Mouse (Mus musculus) cerebellum, postnatal 10 days (tissue): ENCODE data around the gene Odf4.
"Not testable (repeated sequence)": the region's sequence is repeated elsewhere in the genome, so short reads cannot be mapped to it uniquely, and the experiment has no call there.

Experiments used
- DNase-seq, 2 experiments: peaks; one replicate each; pipeline ENCODE4 v3.0.0; 2021; ENCODE audit warnings: mixed read lengths in 2 of 2

Gene Odf4

DNA sequence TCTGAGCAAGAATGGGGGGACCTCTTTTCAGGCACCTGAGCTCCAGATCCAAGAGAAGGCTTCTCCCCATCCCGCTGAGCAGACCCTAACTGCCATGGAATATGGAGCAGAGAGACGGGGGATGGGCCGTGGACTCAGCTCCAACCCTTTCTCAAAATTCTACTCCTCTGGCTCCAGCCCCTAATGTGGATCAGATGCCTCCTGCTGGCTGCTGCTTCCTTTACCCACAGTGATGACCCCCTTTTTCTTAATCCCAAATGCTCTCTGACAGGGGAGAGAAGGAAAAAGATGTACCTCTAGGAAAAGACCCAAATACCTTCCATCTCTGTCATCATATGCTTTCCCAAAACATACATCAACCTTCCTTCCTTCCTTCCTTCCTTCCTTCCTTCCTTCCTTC is at the start of gene Odf4:
TSS of gene Odf4 (minus strand) at position 101 of the 400 bp plus-strand sequence.
- DNase-seq = no peak

DNA sequence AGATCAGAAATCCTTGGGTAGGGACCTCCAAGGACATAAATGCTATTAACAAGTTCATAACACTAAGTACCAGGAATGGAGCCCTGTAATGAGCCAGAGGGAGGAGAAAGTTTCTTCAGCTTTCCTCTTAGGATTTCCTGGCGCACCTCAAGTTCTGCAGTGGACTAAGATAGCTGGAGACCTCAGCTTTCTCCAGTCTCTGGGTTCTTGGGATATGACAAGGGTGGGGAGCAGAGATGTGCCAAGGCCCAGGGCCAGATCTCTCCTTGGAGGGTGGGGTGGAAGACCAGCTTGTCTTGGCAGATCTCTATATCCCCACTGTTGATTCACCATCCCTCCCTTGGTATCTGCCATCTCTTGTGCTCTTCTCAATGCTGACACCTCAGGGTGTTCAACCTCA is 48.7 kb upstream of the Odf4 start:
- DNase-seq = no peak

DNA sequence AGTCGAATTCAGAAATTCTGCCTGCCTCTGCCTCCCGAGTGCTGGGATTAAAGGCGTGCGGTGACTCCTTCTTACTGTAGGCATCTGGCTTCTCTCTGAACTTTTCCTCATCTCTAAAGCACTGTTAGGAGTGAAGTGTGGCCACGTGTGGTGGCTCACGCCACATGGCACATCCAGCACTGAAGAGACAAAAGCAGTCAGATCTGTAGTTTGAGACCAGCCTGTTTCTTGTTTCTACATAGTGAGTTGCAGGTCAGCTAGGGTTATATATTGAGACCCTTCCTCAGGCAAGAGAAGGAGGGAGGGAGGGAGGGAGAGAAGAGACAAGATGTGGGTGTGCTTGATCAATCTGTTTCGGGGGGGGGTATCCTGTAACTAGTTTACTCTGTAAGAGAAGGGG is 48.2 kb upstream of the Odf4 start, which contains the start of gene Rangrf:
TSS of gene Rangrf (minus strand) at position 101 of the 400 bp plus-strand sequence.
- DNase-seq = no peak

DNA sequence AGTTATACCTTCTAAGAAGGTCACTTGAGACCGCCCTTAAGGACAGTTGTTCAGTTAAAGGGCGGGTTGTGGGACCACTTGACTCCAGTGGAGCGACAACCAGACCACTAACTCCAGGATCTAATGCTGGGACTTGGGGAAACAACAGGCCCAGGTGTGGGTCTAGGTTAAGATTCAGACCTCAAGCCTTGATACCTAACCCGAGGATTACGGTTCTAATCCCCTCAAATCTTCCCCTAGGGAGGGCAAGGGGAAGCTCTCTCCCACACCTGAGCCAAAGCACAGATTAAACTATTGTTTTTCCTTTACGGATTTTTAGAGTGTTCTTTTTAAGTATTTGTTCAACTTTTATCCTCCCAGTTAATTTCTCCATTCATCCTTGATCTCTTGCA is 47.2 kb upstream of the Odf4 start:
- no peak for DNase-seq

DNA sequence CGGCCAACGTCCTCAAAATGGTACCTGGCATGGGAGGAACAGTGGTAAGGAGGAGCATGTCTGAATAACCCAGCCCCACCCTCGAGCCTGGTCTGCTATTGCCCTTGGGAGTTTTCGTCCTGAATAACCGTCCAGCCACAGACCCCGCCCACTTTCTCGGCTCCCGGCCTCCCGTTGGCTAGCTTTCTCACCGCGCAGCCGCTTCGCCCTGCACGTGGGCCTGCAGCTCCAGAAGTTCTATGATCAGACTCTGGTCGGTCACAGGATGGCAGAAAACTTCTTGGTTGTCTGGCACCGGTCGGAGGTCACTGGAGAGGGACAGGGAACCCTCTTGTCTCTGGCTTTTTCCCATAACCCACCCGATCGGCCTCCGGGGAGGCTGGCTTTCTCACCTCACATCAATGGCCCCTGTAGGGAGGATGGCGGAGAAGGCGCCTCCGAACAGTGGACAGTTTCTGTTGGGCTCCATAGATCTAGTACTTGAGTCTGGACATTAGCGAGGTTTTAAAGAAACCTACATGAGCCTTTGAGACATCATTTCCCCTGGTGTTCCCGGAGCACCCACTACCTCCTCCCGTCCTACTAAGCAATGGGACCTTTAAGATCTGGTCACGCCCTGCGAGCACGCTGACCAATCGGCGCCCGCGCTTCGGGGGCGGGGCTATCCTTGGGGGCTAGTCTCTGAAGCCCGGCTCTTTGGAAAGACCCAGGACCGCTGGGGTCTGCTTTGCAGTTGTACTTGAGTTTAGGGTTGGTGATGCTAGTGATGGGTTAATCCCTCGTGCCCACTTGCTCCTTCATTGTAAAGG is 46.6 kb upstream of the Odf4 start:
- DNase-seq = peak; percentile 93 to 94

DNA sequence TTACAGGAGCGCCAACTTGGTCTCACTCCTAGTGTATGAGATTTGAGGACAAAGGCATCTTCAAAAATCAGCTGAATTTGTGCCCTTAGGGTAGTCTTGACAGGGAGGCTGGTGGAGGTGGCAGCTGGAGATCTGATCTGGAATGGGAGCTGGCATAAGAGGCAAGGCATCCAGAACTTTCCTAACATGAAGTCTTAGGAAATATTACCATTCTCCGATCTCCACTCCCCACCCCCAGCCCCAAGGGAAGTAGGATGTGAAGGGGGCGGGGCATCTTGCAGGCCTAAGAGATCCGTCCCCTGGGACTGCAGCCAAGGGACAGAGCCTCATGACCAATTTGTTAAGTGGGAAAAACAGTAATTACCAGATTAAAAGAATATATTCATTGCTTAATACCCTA is 43.4 kb upstream of the Odf4 start:
- DNase-seq = peak in 1 of 2 experiments; percentile 35

DNA sequence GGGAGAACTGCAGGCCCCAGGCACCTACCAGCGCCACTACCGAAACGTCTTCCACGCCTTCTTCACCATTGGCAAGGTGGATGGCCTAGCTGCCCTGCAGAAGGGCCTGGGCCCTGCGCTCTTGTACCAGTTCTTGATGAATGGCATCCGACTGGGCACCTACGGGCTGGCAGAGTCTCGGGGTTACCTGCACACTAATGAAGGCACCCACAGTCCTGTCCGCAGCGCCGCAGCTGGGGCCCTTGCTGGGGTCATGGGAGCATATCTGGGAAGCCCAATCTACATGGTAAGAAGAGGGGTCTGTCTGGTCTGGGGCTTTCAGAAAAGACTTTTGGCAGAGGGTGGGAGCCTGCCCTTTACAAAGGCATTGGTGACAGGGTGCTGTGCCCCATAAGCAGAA is 41.9 kb upstream of the Odf4 start:
- no peak for DNase-seq

DNA sequence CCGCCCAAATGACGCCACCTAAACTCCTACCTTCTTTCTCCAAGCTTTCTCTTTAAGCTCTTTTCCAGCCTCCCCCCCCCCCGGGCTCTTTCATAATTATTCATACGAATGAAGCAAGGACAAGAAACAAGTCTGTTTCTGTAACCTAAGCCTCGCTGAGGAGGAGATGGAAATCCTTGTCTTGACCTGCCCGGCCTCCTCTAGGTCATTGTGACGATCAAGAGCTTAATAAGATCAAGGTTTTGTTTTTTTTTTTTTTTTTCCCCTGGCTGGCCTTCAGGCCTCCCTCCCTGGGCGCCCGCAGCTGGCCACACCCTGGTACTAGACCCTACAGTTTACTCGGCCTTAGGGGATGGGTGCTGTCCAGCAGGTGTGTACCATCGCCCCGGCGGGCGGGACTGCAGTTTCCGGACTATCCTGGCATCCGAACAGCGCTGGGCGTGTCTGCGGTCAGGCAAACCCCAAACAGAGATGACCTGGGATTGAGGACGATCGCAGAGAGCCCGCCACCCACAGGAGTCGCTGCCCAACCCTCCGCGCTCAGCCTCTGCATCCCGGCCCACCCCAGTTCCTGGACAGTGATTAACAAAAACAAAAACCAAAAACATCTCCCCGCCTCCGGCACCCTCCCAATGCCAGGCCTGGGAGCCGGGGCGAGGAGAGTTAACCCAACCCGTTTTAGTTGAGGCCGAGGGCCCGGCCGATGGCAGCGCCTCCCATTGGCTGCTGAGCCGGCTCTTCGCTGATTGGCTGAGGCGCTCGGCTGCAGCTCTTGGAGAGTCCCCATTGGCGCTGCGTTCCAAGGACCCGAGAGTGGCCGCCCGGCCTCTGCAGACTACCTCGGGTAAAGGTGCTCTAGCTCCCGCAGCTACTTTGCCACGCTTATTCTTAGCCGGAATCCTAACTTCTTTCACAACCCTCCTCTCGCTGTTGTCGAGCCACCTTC is 40.7 kb upstream of the Odf4 start, which contains the start of gene Slc25a35:
TSS of gene Slc25a35 (plus strand) at position 795 of the 946 bp plus-strand sequence.
- peak; percentile 93 to 96 for DNase-seq

DNA sequence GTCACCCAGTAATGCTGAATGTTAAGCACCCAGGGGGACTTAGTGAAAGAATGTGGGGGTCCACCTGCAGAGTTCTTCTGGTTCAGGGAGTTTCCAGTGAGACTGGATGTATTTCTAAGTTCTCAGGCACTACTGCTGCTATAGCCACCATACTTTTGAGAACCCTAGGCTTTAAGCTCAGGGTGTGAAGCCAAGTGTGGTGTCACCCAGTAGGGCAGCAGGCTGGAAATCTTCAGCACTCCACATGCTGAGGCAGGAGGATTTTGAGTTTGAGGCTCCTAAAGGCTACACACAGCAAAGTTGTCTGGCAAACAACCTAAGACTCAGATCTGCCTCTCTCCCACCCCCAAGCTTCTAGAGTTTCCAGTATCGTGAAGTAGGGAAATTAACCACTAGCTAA is 39.7 kb upstream of the Odf4 start:
- DNase-seq = no peak

DNA sequence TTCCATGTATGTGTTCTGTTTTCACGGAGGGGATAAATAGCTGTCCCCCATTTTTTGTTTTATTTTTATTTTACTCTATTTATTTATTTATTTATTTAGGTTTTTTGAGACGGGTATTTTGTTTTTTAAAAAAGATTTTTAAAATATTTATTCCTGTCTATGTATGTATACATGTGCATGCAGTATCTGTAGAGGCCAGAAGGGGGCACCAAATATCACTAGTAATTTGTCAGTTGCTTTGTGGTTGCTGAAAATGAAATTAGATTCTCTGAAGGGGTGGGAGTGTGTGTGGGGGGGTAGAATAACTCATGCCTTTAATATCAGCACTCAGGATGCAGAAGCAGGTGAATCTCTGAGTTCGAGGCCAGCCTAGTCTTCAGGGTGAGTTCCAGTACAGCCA is 39.0 kb upstream of the Odf4 start:
- peak; percentile 85 to 91 for DNase-seq

DNA sequence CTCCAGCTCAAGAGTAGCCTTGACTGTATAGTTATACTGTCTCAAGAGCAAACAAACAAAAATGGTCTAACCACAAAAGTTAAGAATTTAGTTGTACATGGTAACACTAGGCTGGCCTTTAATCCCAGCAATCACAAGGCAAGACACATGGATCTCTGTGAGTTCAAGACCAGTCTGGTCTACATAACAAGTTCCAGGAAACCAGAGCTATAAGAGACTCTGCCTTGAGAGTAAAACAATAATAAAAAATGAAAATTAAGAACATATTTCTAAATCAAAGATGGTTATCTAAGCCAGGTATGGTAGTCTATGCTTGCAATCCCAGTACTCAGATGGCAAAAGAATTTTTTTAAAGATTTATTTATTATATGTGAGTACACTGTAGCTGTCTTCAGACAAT is 38.2 kb upstream of the Odf4 start:
- no peak for DNase-seq

DNA sequence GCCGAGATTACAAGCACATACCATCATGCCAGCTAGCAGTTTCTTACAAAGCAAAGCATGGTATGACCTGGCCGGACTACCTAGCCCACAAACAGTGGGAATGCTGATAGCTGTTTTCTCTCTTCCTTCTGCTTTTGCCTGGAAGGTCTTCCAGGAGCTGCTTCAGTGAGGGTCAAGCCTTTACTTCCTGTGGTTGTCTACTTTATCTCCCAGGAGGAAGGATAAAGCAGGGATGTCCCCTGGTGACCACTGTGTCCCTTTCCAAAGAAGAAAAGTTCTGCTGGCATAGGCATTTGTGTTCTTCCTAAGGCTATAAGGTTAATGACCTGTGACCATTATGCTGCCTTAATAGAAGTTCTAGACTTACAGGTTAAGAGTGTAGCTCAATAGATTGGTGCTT is 36.5 kb upstream of the Odf4 start:
- no peak for DNase-seq

DNA sequence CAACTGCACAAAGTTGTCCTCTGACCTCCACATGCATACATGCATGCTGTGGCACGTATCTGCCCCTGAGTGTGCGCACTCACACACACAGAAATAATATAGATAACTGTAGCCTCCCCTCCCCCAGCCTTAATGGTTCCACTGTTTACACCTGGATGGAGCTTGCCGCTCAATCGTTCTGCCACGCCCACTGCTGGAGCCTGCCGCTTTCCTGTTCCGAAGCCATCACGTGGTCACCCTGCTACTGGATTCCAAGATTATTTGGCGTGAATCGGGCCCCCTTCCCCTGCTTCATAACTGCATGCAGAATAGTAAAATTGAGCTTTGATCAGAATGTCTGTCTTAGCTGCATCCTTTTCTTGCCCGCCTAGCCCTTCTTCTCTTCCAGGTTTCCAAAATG is 35.3 kb upstream of the Odf4 start:
- not testable (repeated sequence) for DNase-seq

DNA sequence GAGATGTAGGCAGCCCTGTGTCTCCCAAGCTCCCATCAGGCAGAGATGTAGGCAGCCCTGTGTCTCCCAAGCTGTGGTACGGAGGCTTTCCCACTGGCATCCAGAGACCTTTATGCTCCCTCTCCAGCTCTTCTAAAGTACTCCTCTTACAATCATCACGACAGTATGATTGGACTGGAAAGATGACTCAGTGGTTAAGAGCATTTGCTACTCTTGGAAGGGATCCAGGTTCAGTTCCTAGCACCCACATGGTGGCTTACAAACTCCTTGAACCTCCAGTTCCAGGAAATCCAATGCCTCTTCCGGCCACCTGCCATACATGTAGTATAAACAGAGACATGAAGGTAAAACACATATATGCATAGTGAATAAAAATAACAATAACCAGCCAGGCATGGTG is 34.7 kb upstream of the Odf4 start:
- DNase-seq = no peak

DNA sequence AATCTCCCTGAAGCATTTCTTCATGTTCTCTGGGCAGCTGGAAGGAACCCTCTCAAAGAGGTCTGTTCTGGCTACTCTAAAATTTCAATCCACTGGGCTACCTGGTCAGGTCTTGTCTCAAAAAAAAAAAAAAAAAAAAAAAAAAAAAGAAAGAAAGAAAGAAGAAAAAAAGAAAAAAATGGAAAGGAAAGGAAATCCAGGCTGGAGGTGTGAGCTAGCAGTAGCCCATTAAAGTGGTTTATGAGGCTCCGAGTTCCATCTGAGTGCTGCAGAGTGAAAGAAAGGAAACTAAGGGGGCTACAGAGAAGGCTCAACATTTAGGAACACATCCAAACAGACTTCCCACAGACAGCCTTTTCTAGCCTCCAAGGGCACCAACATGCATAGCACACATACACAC is 31.1 kb upstream of the Odf4 start:
- DNase-seq = no peak

DNA sequence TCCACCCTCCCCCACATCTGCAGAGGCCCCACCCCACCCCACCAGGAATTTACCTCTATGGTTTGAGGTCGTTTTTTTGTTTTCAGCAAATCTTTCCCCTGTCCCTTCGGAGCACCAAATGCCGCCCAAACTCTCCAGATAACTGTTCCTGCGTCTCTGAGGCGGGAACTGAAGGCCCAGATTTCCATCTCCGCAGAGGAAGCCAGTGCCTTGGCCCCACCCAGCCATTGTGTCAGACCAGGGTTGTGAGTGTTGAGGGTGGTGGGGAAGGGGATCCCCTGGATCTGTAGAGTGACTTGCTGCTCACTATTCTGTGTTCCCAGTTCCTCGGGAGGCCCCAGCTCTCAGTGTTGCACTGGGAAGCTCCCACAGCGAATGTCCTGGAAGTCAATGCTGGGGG is 30.4 kb upstream of the Odf4 start, which contains the start of gene Arhgef15:
TSS of gene Arhgef15 (minus strand) at position 173 of the 400 bp plus-strand sequence.
- DNase-seq = no peak

DNA sequence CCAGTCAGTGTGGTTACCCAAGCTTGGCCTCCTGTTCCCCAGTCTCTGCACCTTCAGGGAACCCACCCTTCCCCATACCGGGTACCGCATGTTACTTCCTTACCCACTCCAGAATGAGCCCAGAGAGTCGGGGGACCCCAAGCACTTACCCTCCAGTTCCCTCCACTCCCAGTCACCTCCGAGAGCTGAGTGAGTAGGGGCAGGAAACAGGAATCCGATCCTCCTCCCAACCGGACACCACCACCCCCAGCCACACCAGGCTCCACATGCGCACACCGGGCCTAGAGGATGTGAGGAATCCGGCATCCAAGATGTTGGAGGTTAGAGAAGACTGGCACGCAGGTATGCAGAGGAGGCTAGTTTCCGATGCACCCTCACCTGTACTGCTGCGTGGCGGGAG is 29.8 kb upstream of the Odf4 start:
- no peak for DNase-seq

DNA sequence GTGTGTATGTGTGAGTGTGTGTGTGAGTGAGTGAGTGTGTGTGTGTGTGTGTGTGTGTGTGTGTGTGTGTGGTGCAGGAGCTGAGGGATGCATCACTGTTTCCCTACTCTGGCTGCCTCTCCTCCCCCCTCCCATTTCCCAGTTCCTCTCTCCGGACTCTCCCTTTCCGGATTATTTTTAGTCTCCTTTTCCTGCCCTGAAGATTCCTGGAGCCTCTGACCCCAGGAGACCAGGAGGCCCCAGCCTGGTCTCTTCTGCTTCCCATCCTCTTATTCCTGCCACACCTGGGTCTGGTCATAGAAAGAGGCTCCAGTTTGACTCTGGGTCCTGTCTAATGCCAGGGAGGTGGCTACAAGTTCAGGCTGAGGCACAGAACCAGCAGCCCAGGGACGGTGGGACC is 29.2 kb upstream of the Odf4 start:
- DNase-seq = no peak

DNA sequence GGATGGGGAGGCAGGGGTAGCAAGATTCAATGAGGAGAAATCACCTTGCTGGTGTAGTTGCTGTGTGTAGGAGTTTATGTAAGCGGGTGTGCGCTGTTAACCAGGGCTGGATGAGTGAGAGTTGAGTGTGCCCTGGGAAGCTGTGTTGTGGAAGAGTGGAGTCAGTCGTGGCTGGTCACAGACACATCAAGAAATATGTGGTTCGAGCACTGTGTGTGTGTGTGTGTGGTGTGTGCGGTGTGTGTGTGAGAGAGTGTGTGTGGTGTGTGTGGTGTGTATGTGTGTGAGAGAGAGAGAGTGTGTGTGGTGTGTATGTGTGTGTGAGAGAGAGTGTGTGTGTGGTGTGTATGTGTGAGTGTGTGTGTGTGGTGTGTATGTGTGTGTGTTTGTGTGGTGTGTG is 28.6 kb upstream of the Odf4 start:
- no peak for DNase-seq

DNA sequence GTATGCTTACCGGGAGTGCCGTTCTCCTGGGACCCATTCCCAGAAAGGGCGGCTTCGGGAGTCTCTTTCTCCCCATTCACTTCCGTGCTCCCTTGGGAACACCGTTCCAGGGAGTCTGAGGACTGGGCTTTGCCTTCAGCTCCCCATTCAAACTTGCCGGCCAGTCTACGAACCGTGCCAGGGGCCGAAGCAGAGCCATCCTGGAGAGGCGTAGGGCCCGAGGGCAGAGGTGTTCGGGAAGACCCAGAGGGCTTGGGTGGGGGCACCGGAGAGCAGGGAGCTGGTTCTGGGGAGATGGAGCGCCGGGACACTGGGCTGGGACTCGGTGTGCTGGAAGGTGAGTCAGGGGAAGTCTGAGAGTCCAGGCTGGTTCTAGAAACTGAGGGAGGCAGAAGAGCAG is 27.5 kb upstream of the Odf4 start:
- no peak for DNase-seq

DNA sequence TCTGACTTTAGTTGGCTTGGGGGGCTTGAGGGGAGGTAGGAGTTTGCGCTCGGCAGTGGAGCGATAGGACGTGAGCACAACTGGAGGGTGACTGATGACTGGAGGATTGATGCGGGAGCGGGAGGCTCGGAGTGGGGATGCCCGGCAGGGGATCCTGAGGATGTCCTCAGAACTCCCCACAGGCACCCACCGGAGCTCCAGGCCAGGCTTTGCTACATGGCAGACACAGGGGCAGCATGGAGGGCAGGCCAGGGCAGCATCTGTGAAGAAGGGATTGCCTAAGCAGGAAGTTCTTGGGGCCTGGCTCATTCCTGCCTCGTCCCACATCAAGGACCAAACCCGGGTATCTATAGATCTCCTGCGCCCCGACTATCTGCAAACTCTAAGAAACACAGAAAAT is 27.0 kb upstream of the Odf4 start:
- no peak for DNase-seq

DNA sequence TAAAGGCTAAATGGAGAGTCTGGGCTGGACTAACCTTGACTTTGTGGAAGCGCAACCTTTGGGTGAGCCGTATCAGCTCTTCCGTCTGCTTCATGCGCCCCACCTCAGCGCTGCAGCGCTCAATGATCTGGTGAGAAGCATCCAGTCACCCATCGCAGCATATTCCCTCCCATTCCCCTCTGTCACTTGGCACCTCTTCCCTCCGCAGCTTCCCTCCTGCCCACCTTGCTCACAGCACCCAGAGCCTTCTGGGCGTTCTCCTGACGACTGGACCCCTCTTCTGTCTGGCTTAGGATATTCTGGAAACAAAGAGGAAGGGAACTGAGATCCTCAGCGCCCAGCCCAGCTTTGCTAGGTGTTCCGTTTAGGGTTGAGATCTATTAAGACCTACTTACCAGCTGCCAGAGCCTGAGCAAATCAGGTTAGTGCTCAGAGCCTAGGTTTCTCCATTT is 20.7 kb upstream of the Odf4 start:
- peak; percentile 71 to 78 for DNase-seq

DNA sequence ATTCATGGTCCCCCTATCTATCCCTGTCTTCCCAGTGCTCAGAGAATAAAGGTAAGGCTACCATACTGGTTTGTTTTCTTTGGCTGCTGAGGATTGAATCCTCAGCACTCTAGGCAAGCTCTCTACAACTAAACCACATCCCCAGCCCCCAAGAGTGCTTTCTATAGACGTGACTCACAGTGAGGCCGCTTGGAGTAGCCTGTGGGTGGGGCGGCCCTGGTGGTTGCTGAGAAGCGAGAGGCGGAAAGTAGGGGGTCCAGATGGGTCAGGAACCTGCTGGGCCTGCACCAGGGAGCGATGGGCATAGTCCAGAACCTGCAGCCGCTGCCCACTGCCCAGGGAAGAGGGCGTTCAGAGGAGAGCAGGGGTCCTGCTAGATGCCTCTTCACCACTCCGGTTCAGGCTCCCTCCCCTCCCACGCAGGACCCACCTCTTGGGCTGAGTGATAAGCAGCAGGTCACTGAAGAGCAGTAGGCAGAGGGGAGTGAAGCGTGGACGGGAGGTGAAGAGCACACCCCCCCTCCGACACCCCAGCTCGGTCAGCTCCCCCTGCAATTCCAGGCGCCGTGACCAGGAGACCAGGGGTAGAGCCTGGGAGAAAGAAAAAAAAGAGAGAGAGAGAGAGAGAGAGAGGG is 20.0 kb upstream of the Odf4 start:
- DNase-seq = peak; percentile 44 to 51
